Mouse (Mus musculus) cerebellum, postnatal 10 days (tissue): Measurements from ENCODE around the gene Vmn1r38.
"Not testable (repeated sequence)": the region's sequence is repeated elsewhere in the genome, so short reads cannot be mapped to it uniquely, and the experiment has no call there.

Experiments used
- DNase-seq, 2 experiments: peaks; one replicate each; pipeline ENCODE4 v3.0.0; 2021; ENCODE audit warnings: mixed read lengths in 2 of 2

Vmn1r38 gene

GRCm38 (mm10) chr6:66782527-66782926 lies at the start of gene Vmn1r38:
TSS of gene Vmn1r38 (minus strand) at chr6:66782627.
- not testable (repeated sequence) for DNase-seq

GRCm38 (mm10) chr6:66810509-66810908 lies 28.1 kb upstream of the Vmn1r38 start, which contains the start of gene Vmn1r39:
TSS of gene Vmn1r39 (minus strand) at chr6:66810609.
- no peak for DNase-seq

GRCm38 (mm10) chr6:66806311-66806710 lies 23.9 kb upstream of the Vmn1r38 start:
- no peak for DNase-seq

- no peak for DNase-seq
Observed at GRCm38 (mm10) chr6:66805713-66806112, 23.3 kb upstream of the Vmn1r38 start.

- DNase-seq = not testable (repeated sequence)
Observed at GRCm38 (mm10) chr6:66729082-66729481, 53.3 kb downstream of the Vmn1r38 start, which contains the start of gene Vmn1r37. TSS of gene Vmn1r37 (plus strand) at chr6:66729382.
